Mouse (Mus musculus): ENCODE results near the gene Sap18. TPM values are rescaled to one million over a fixed set of nuclear protein-coding genes. Genes with fewer than 3 reads are reported as not detected.
"Not testable (repeated sequence)": the region's sequence is repeated elsewhere in the genome, so short reads cannot be mapped to it uniquely, and the experiment has no call there.

The Sap18 gene
- polyA plus RNA-seq, 1 experiment from 2014 or later, result 25.2 TPM

- not testable (repeated sequence) for H3K4me1 ChIP-seq; H3K9me3 ChIP-seq (replicated peaks); H3K27ac ChIP-seq; H3K27me3 ChIP-seq (ENCODE audit: low read depth, poor library complexity, severe bottlenecking); DNase-seq (ENCODE audit: low spot score); H3K4me3 ChIP-seq
- H3K36me3 ChIP-seq, result peaks cover 66% of the 10 kb centered on the region
- 84% methylated on average over 5 of the region's 5 CpGs for WGBS
These were observed 50.1 kb downstream of the Sap18 start for GRCm38 (mm10) chr14:57848061-57848460.

GRCm38 (mm10) chr14:57848646-57849045, 50.7 kb downstream of the Sap18 start:
- Histone ChIP-seq H3K9me3 (replicated peaks) (no peaks in the 10 kb centered on the region), H3K4me1 (no peaks in the 10 kb centered on the region), H3K27me3 (ENCODE audit: low read depth, poor library complexity, severe bottlenecking) (no peaks in the 10 kb centered on the region), H3K4me3 (no peak overlapping the region), H3K27ac (no peak overlapping the region), H3K36me3 (peaks cover 70% of the 10 kb centered on the region)
- no peak for DNase-seq (ENCODE audit: low spot score)
- WGBS, result 99% methylated on average over 2 of the region's 2 CpGs

- no peaks in the 10 kb centered on the region for H3K4me1 ChIP-seq
- no peak overlapping the region for H3K27ac ChIP-seq
- H3K9me3 ChIP-seq (replicated peaks), result no peaks in the 10 kb centered on the region
- DNase-seq (ENCODE audit: low spot score), result no peak
- no peak overlapping the region for H3K4me3 ChIP-seq
- WGBS, result 91% methylated on average over 3 of the region's 3 CpGs
- no peaks in the 10 kb centered on the region for H3K27me3 ChIP-seq (ENCODE audit: low read depth, poor library complexity, severe bottlenecking)
- H3K36me3 ChIP-seq, result peaks cover 56% of the 10 kb centered on the region
These were observed 52.4 kb downstream of the Sap18 start for GRCm38 (mm10) chr14:57850330-57850729.

GRCm38 (mm10) chr14:57852961-57853360, 55.0 kb downstream of the Sap18 start:
- Histone ChIP-seq H3K27me3 (ENCODE audit: low read depth, poor library complexity, severe bottlenecking) (no peaks in the 10 kb centered on the region), H3K9me3 (replicated peaks) (no peaks in the 10 kb centered on the region), H3K36me3 (peaks cover 57% of the 10 kb centered on the region), H3K4me1 (no peaks in the 10 kb centered on the region), H3K27ac (no peak overlapping the region), H3K4me3 (no peak overlapping the region)
- no peak for DNase-seq (ENCODE audit: low spot score)
- 93% methylated on average over 2 of the region's 2 CpGs for WGBS

DNA sequence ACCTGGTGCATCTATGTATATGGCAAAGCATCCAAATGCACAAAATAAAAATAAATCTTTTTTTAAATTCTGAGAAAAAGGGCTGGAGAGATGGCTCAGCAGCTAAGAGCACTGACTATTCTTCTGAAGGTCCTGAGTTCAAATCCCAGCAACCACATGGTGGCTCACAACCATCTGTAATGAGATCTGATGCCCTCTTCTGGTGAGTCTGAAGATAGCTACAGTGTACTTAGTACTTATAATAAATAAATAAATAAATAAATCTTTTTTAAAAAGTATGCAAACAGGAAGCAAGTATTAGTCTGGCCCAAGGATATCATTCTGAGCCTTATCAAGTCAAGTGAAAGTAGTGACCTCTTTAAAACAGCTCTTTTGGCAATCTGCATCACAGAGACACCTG, 58.1 kb downstream of the Sap18 start:
- peaks cover 62% of the 10 kb centered on the region for H3K36me3 ChIP-seq
- not testable (repeated sequence) for H3K27me3 ChIP-seq (ENCODE audit: low read depth, poor library complexity, severe bottlenecking); H3K9me3 ChIP-seq (replicated peaks)

More for the DNA sequence above, 58.1 kb downstream of the Sap18 start:
- H3K27ac ChIP-seq; H3K4me3 ChIP-seq; DNase-seq (ENCODE audit: low spot score); H3K4me1 ChIP-seq: not testable (repeated sequence)

Small RNA genes lying within 50 kb of the gene (microRNA-seq; reads per million reads assigned to microRNA genes)
- gene Mir3077, result not detected

Other genes with a start within 250 kb of the Sap18 start
- 115 and 132 TPM in 2 replicates for gene Eef1akmt1, start 226.6 kb upstream of the Sap18 start, polyA plus RNA-seq (2016; fragmentation: Nextera tagmentation; extraction: Ambion mirVana)
- 30.3 and 33.4 TPM in 2 replicates for gene Xpo4, start 132.8 kb upstream of the Sap18 start, polyA plus RNA-seq (2016; fragmentation: Nextera tagmentation; extraction: Ambion mirVana)
- not detected in 2 replicates for gene Gm49361, start 52.1 kb upstream of the Sap18 start, polyA plus RNA-seq (2016; fragmentation: Nextera tagmentation; extraction: Ambion mirVana)
- 16.3 and 21.0 TPM in 2 replicates for gene Lats2, start 39.8 kb upstream of the Sap18 start, polyA plus RNA-seq (2016; fragmentation: Nextera tagmentation; extraction: Ambion mirVana)
- 65.9 and 66.4 TPM in 2 replicates for gene Ska3, start 28.0 kb downstream of the Sap18 start, polyA plus RNA-seq (2016; fragmentation: Nextera tagmentation; extraction: Ambion mirVana)
- 143 and 157 TPM in 2 replicates for gene Mrpl57, start 28.1 kb downstream of the Sap18 start, polyA plus RNA-seq (2016; fragmentation: Nextera tagmentation; extraction: Ambion mirVana)
- gene Zdhhc20, start 92.1 kb downstream of the Sap18 start, polyA plus RNA-seq (2016; fragmentation: Nextera tagmentation; extraction: Ambion mirVana), result 53.6 and 62.7 TPM in 2 replicates
- gene Micu2, start 201.1 kb downstream of the Sap18 start, polyA plus RNA-seq (2016; fragmentation: Nextera tagmentation; extraction: Ambion mirVana), result 59.7 and 68.3 TPM in 2 replicates